20 mouse cellular contexts compared by ENCODE assay signal in the genomic region with DNA sequence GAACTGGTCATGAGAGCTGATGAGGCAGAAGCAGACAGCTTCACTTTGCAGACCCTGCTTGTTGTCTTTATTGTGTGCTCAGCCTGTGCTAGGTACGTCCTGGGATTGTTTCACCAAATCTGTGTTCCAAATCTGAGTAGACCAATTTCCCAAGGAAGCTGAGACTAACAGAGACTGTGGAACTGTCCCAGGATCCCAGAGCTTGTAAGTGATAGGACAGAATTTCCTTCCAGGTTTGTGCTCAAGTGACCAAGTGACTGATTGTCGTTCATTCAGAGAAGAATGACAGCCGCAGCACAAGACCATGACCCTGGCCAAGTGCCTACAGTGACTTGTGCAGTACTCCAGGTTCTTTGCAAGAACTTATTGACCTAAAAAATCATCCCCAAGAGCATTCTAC.
DNase-seq lines count a peak whose midpoint lies in the region; ATAC-seq and TF ChIP-seq lines count a peak whose summit lies in the region.
"Had no signal": no experiment of that assay in that cellular context is flagged by ENCODE, and none has a peak within 500 bp of the region (broad histone marks: within the 10 kb centered on the region; RNA-seq: fewer than 3 reads in every experiment).

No protein-coding gene starts in this region.

- H3K4me1 ChIP-seq in heart, adult 2 months (ENCODE audit: control insufficient read depth, insufficient read depth, low read length) = peaks cover 17% of the 10 kb centered on the region
- no peaks in the 10 kb centered on the region; the same call in 1 of the 2 replicates for H3K4me1 ChIP-seq in lung, postnatal 0 days (ENCODE audit: insufficient read depth, low read depth, low read length)
- H3K4me1 ChIP-seq in brown adipose tissue, adult 24 weeks (ENCODE audit: control insufficient read depth, insufficient read depth, insufficient read length, low read length) = peaks cover 20% of the 10 kb centered on the region
- no peaks in the 10 kb centered on the region for H3K4me1 ChIP-seq in cortical plate, adult 2 months (ENCODE audit: control insufficient read depth, insufficient read depth, low read length)
- H3K4me1 ChIP-seq: embryonic facial prominence, embryonic 12.5 days; embryonic facial prominence, embryonic 15.5 days had no signal

- no peaks in the 10 kb centered on the region for H3K79me2 ChIP-seq in heart, adult 2 months (replicated peaks; ENCODE audit: control insufficient read depth, insufficient read depth, low read length)

- no peak overlapping the region for H3K4me3 ChIP-seq in heart, adult 2 months
- no peak overlapping the region for H3K4me3 ChIP-seq in lung, postnatal 0 days (ENCODE audit: low read depth, low read length)
- H3K4me3 ChIP-seq in brown adipose tissue, adult 24 weeks (ENCODE audit: insufficient read depth, low read depth, low read length) = no peak overlapping the region
- H3K4me3 ChIP-seq in cortical plate, adult 2 months (ENCODE audit: insufficient read depth, low read length) = no peak overlapping the region
- H3K4me3 ChIP-seq: embryonic facial prominence, embryonic 12.5 days; embryonic facial prominence, embryonic 15.5 days had no signal

- no peaks in the 10 kb centered on the region for H3K36me3 ChIP-seq in heart, adult 2 months (ENCODE audit: control insufficient read depth, insufficient read depth, low read length)
- no peaks in the 10 kb centered on the region for H3K36me3 ChIP-seq in lung, postnatal 0 days (ENCODE audit: insufficient read depth, low read length)
- H3K36me3 ChIP-seq: embryonic facial prominence, embryonic 12.5 days; embryonic facial prominence, embryonic 15.5 days had no signal

- intact Hi-C loops in heart, adult 2 months (cut with DNase I) = loop anchor here (2.0 to 5.0 kb wide), 3 partner anchors 33 to 133 kb away; no protein-coding TSS in a partner anchor
- intact Hi-C loops in heart, postnatal 10 days (cut with DNase I) = no loop called here

- no peaks in the 10 kb centered on the region for H3K9me3 ChIP-seq in lung, postnatal 0 days (ENCODE audit: low read length)
- H3K9me3 ChIP-seq: embryonic facial prominence, embryonic 12.5 days; embryonic facial prominence, embryonic 15.5 days had no signal

- H3K27ac ChIP-seq in heart, adult 2 months = peak overlapping the region; percentile 81
- no peak overlapping the region for H3K27ac ChIP-seq in lung, postnatal 0 days (ENCODE audit: low read length)
- peak overlapping the region; percentile 85 for H3K27ac ChIP-seq in brown adipose tissue, adult 24 weeks (replicated peaks; ENCODE audit: low read depth, low read length)
- H3K27ac ChIP-seq in cortical plate, adult 2 months (ENCODE audit: insufficient read depth, low read length) = 0 out of 2 replicates have a peak overlapping the region, but pooled peaks have one; percentile 29
- H3K27ac ChIP-seq: embryonic facial prominence, embryonic 12.5 days; embryonic facial prominence, embryonic 15.5 days; hindbrain, embryonic 14.5 days; hindbrain, postnatal 0 days had no signal

- ATAC-seq in lung, postnatal 0 days = no peak
- ATAC-seq: activated CD4-positive, CD25-positive, alpha-beta regulatory T cell, adult 4 months; CD4-positive, CD25-positive, alpha-beta regulatory T cell, adult 4 months; forebrain, embryonic 14.5 days; hindbrain, postnatal 0 days; inflammation-experienced regulatory T-cells, adult 6 months had no signal

- peak; percentile 16 to 28 for DNase-seq in heart, adult 2 months
- DNase-seq in heart, postnatal 10 days = no peak
- DNase-seq in lung, postnatal 14 days = peak; percentile 28
- no peak for DNase-seq in lung, postnatal 0 days (ENCODE audit: low spot score)
- DNase-seq: adrenal gland, adult 8-10 months; adrenal gland, postnatal 25 days; cerebellum, adult 18-20 months; cerebellum, adult 9-10 months; gastrocnemius, postnatal 10 days; kidney, adult 18-20 months had no signal

- H3K27me3 ChIP-seq in heart, adult 2 months (ENCODE audit: control insufficient read depth, insufficient read depth, low read length) = no peaks in the 10 kb centered on the region
- H3K27me3 ChIP-seq in lung, postnatal 0 days (replicated peaks; ENCODE audit: insufficient read depth, low read length) = no peaks in the 10 kb centered on the region
- H3K27me3 ChIP-seq: embryonic facial prominence, embryonic 12.5 days; embryonic facial prominence, embryonic 15.5 days had no signal

- TF ChIP-seq CTCF in heart, adult 2 months (IDR thresholded peaks at IDR 0.05) = no peak
- no peak for TF ChIP-seq CTCF in lung, postnatal 0 days (IDR thresholded peaks at IDR 0.05)
- no peak for TF ChIP-seq CTCF in cortical plate, adult 2 months (IDR thresholded peaks at IDR 0.05; ENCODE audit: extremely low read depth, insufficient read depth, low read length)

- WGBS in heart, adult 2 months = 47% methylated on average over 3 of the region's 3 CpGs
- 69% methylated on average over 3 of the region's 3 CpGs for WGBS in lung, postnatal 0 days

- H3K4me2 ChIP-seq in lung, postnatal 0 days (replicated peaks; ENCODE audit: low read depth, low read length) = no peak overlapping the region
- H3K4me2 ChIP-seq: embryonic facial prominence, embryonic 12.5 days; embryonic facial prominence, embryonic 15.5 days; hindbrain, embryonic 14.5 days had no signal

- TF ChIP-seq POLR2A in heart, adult 2 months (IDR thresholded peaks at IDR 0.05; ENCODE audit: insufficient read depth, low read depth, low read length) = no peak
- no peak for TF ChIP-seq POLR2A in cortical plate, adult 2 months (IDR thresholded peaks at IDR 0.05; ENCODE audit: extremely low read depth, insufficient read depth, low read length)

- 0 out of 2 replicates have a peak, but pooled peaks have one; percentile 17 for TF ChIP-seq EP300 in heart, adult 2 months (IDR thresholded peaks at IDR 0.05; ENCODE audit: insufficient read depth, low read depth, low read length)
- no peak for TF ChIP-seq EP300 in lung, postnatal 0 days (IDR thresholded peaks at IDR 0.05)

- H3K9ac ChIP-seq in heart, adult 2 months (ENCODE audit: low read depth, low read length) = no peak overlapping the region
- no peak overlapping the region for H3K9ac ChIP-seq in lung, postnatal 0 days (replicated peaks; ENCODE audit: low read depth)
- H3K9ac ChIP-seq: embryonic facial prominence, embryonic 12.5 days; embryonic facial prominence, embryonic 15.5 days; hindbrain, embryonic 14.5 days had no signal

Comparison
In these comparisons a context has a peak if more than half of its experiments do, and no peak if none do; other contexts are left out.
1. DNase-seq: peak in heart, adult 2 months (2 of 2) and lung, postnatal 14 days (single experiment); none in heart, postnatal 10 days (0 of 2) and lung, postnatal 0 days (single experiment).